12 mouse cellular contexts compared by ENCODE assay signal in the genomic region with DNA sequence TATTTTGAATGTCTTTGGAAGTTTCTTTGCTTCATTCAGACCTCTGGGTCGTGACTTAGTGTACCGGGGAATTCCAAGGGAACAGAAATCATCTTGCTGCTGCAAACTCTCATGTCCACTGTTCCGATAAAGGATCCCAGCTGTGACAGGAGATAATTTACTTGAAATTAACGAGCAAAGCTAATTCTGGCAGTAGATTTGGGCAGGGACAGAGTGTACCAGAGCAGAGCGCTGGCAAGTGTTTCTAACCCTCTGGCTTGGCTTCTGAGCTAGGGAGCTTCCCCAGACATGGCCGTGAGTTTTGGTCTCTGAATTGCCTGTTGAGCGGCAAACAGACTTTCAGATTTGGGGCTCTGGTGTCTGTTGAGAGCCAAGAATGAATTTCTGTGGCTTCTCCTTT. TPM values are rescaled to one million over a fixed set of nuclear protein-coding genes. Genes with fewer than 3 reads are reported as not detected.
A peak's percentile ranks its signal among the peaks of the same experiment; 100 is the strongest.
DNase-seq lines count a peak whose midpoint lies in the region; ATAC-seq and TF ChIP-seq lines count a peak whose summit lies in the region.
"Had no signal": no experiment of that assay in that cellular context is flagged by ENCODE, and none has a peak within 500 bp of the region (broad histone marks: within the 10 kb centered on the region; RNA-seq: fewer than 3 reads in every experiment).

No protein-coding gene starts in this region.

- H3K4me3 ChIP-seq in forebrain, postnatal 0 days (ENCODE audit: low read depth, low read length), result no peak overlapping the region
- no peak overlapping the region for H3K4me3 ChIP-seq in forebrain, embryonic 12.5 days (replicated peaks)

- peak; percentile 41 for DNase-seq in forebrain, postnatal 0 days
- peak; percentile 67 for DNase-seq in urinary bladder, postnatal 14 days (ENCODE audit: low spot score)
- DNase-seq in urinary bladder, postnatal 25 days (ENCODE audit: low spot score), result no peak
- peak; percentile 28 to 61 for DNase-seq in kidney, postnatal 25 days
- no peak for DNase-seq in thymus, postnatal 36 days
- DNase-seq in thymus, postnatal 4 days, result no peak
- DNase-seq: B cell, adult 2 months; layer of hippocampus, postnatal 36 days had no signal

- H3K4me1 ChIP-seq in forebrain, postnatal 0 days (ENCODE audit: insufficient read depth), result peaks cover 7% of the 10 kb centered on the region; the same call in 1 of the 2 replicates
- peaks cover 13% of the 10 kb centered on the region for H3K4me1 ChIP-seq in forebrain, embryonic 12.5 days

- 0 out of 2 replicates have a peak, but pooled peaks have one; percentile 36 for ATAC-seq in forebrain, postnatal 0 days
- ATAC-seq in forebrain, embryonic 12.5 days (ENCODE audit: low FRiP score), result no peak
- no peak for ATAC-seq in megakaryocyte, adult 5-6 weeks (ENCODE audit: poor library complexity, severe bottlenecking)

- H3K9ac ChIP-seq in forebrain, postnatal 0 days, result no peak overlapping the region
- no peak overlapping the region for H3K9ac ChIP-seq in forebrain, embryonic 12.5 days

- H3K27ac ChIP-seq in forebrain, postnatal 0 days (ENCODE audit: low read depth, low read length), result no peak overlapping the region
- no peak overlapping the region for H3K27ac ChIP-seq in forebrain, embryonic 12.5 days

- no peaks in the 10 kb centered on the region for H3K9me3 ChIP-seq in forebrain, postnatal 0 days (ENCODE audit: low read length)
- H3K9me3 ChIP-seq in forebrain, embryonic 12.5 days, result no peaks in the 10 kb centered on the region

- 39% methylated on average over 7 of the region's 7 CpGs for WGBS in forebrain, postnatal 0 days
- 57% methylated on average over 7 of the region's 7 CpGs for WGBS in forebrain, embryonic 12.5 days

- H3K4me2 ChIP-seq in forebrain, postnatal 0 days (ENCODE audit: low read depth), result no peak overlapping the region
- no peak overlapping the region for H3K4me2 ChIP-seq in forebrain, embryonic 12.5 days

- no peaks in the 10 kb centered on the region for H3K36me3 ChIP-seq in forebrain, postnatal 0 days (ENCODE audit: insufficient read depth)
- H3K36me3 ChIP-seq in forebrain, embryonic 12.5 days (replicated peaks), result no peaks in the 10 kb centered on the region

- H3K27me3 ChIP-seq in forebrain, postnatal 0 days (ENCODE audit: insufficient read depth, low read length), result no peaks in the 10 kb centered on the region
- H3K27me3 ChIP-seq in forebrain, embryonic 12.5 days, result 0 out of 2 replicates have a peak, but pooled peaks cover 7% of the 10 kb centered on the region

- no peak for TF ChIP-seq CTCF in forebrain, postnatal 0 days (IDR thresholded peaks at IDR 0.05; ENCODE audit: low read depth)

RNA-seq across cellular contexts. Expression of gene Fam180a, which starts 23.8 kb away (rescaled TPM):
- total RNA-seq in forebrain, postnatal 0 days (2014; rRNA removed), result 0.86 and 2.4 TPM in 2 replicates
- polyA plus RNA-seq in forebrain, postnatal 0 days (2015; fragmentation: Nextera tagmentation; extraction: Ambion mirVana), result 3.0 and 4.7 TPM in 2 replicates
- polyA plus RNA-seq in forebrain, embryonic 12.5 days (2016; fragmentation: Nextera tagmentation; extraction: Ambion mirVana), result not detected in 2 replicates
- not detected in 2 replicates for total RNA-seq in megakaryocyte, adult 5-6 weeks (2015)
- not detected in 2 replicates for total RNA-seq in megakaryocyte, adult 5-6 weeks (2017)
- total RNA-seq: hematopoietic stem cell, adult 5-6 weeks had no signal
- polyA plus RNA-seq: neural tube, embryonic 11.5 days had no signal

RNA-seq across cellular contexts. Expression of gene Slc13a4, which starts 41.9 kb away (rescaled TPM):
- 11.2 and 17.8 TPM in 2 replicates for total RNA-seq in forebrain, postnatal 0 days (2014; rRNA removed)
- 13.3 and 14.3 TPM in 2 replicates for polyA plus RNA-seq in forebrain, postnatal 0 days (2015; fragmentation: Nextera tagmentation; extraction: Ambion mirVana)
- 0.09 and 0.14 TPM in 2 replicates for polyA plus RNA-seq in forebrain, embryonic 12.5 days (2016; fragmentation: Nextera tagmentation; extraction: Ambion mirVana)
- not detected in 2 replicates for total RNA-seq in megakaryocyte, adult 5-6 weeks (2015)
- total RNA-seq in megakaryocyte, adult 5-6 weeks (2017), result 0.22 TPM in 1 of 2 replicates, not detected in the other
- total RNA-seq: hematopoietic stem cell, adult 5-6 weeks had no signal

Comparison
In these comparisons a context has a peak if more than half of its experiments do, and no peak if none do; other contexts are left out.
1. DNase-seq: peak in forebrain, postnatal 0 days (single experiment), urinary bladder, postnatal 14 days (single experiment) and kidney, postnatal 25 days (2 of 2); none in urinary bladder, postnatal 25 days (single experiment), thymus, postnatal 36 days (0 of 2) and thymus, postnatal 4 days (single experiment).
2. RNA of gene Slc13a4, which starts 41.9 kb away (total RNA-seq): 11.2 to 17.8 TPM in forebrain, postnatal 0 days; 0.22 TPM in megakaryocyte, adult 5-6 weeks; every median in the first group is over 10 times any median in the second.